Mouse (Mus musculus) limb, embryonic 11.5 days (tissue): ENCODE data around the gene Tmco3. TPM values are rescaled to one million over a fixed set of nuclear protein-coding genes. Genes with fewer than 3 reads are reported as not detected.
A peak's percentile ranks its signal among the peaks of the same experiment; 100 is the strongest.
"Not testable (repeated sequence)": the region's sequence is repeated elsewhere in the genome, so short reads cannot be mapped to it uniquely, and the experiment has no call there.

Experiments used
- ATAC-seq: fragments of 200-750 bp; cut with Nextera tagmentation; 2 replicates; pipeline ENCODE4 v1.8.0; 2017; ENCODE audit warnings: low read depth; ENCODE audit not compliant: insufficient number of reproducible peaks, low FRiP score, low TSS enrichment
- DNase-seq: peaks from one replicate; pipeline ENCODE4 v3.0.0-alpha.2; 2015; ENCODE audit warnings: low spot score
- H3K27ac ChIP-seq: fragments of 300-500 bp; sonication (generic); replicated peaks from 2 replicates; pipeline ENCODE4 v1.5.1; 2014; ENCODE audit warnings: low read depth, mild to moderate bottlenecking, low read length
- H3K27me3 ChIP-seq: fragments of 300-500 bp; sonication (generic); 2 replicates; pipeline ENCODE4 v1.6.1; 2014; ENCODE audit warnings: mild to moderate bottlenecking, low read length, mixed read lengths; ENCODE audit not compliant: control insufficient read depth, insufficient read depth
- H3K36me3 ChIP-seq: fragments of 300-500 bp; sonication (generic); 2 replicates; pipeline ENCODE4 v1.6.1; 2014; ENCODE audit warnings: mild to moderate bottlenecking, low read length, moderate library complexity, mixed read lengths; ENCODE audit not compliant: control insufficient read depth, insufficient read depth
- H3K4me1 ChIP-seq: fragments of 300-500 bp; sonication (generic); 2 replicates; pipeline ENCODE4 v1.6.1; 2014; ENCODE audit warnings: low read length, mixed read lengths; ENCODE audit not compliant: control insufficient read depth, insufficient read depth
- H3K4me2 ChIP-seq: fragments of 300-500 bp; sonication (generic); 2 replicates; pipeline ENCODE4 v1.6.1; 2014; ENCODE audit warnings: low read depth, mild to moderate bottlenecking, moderate library complexity; ENCODE audit not compliant: severe bottlenecking
- H3K4me3 ChIP-seq: fragments of 300-500 bp; sonication (generic); 2 replicates; pipeline ENCODE4 v1.5.1; 2014; ENCODE audit warnings: low read depth, low read length
- H3K9ac ChIP-seq: fragments of 300-500 bp; sonication (generic); 2 replicates; pipeline ENCODE4 v1.6.1; 2014; ENCODE audit warnings: mild to moderate bottlenecking, low read length
- H3K9me3 ChIP-seq: fragments of 300-500 bp; sonication (generic); 2 replicates; pipeline ENCODE4 v1.6.1; 2016; ENCODE audit warnings: low read length; ENCODE audit not compliant: control insufficient read depth
- WGBS: fragments of 180-500 bp; shearing (Covaris S2); extraction: QIAGEN DNeasy Blood & Tissue Kit; methylation state at CpG from one replicate; pipeline ENCODE4 v1.1.7; 2014; 5-methylcytosine and 5-hydroxymethylcytosine counted together
- polyA plus RNA-seq: library from polyadenylated mRNA; unstranded; fragments of >200 nt; fragmentation: Nextera tagmentation; extraction: Ambion mirVana; gene quantifications from 2 replicates; pipeline ENCODE4 v1.2.1, GENCODE M21; 2014

The Tmco3 gene
- polyA plus RNA-seq, 1 experiment from 2014 or later = 35.9 TPM

GRCm38 (mm10) chr8:13316671-13317070 lies 28.7 kb downstream of the Tmco3 start:
- H3K4me3 ChIP-seq = no peak overlapping the region
- H3K36me3 ChIP-seq = no peaks in the 10 kb centered on the region
- H3K9me3 ChIP-seq = no peaks in the 10 kb centered on the region
- no peak for DNase-seq
- no peak overlapping the region for H3K4me2 ChIP-seq
- no peak overlapping the region for H3K9ac ChIP-seq
- no peaks in the 10 kb centered on the region for H3K27me3 ChIP-seq
- H3K27ac ChIP-seq = no peak overlapping the region
- WGBS = 94% methylated on average over 10 of the region's 10 CpGs
- H3K4me1 ChIP-seq = no peaks in the 10 kb centered on the region
- no peak for ATAC-seq

GRCm38 (mm10) chr8:13326598-13326997 lies 38.6 kb downstream of the Tmco3 start:
- Histone ChIP-seq H3K9me3 (no peaks in the 10 kb centered on the region), H3K4me1 (no peaks in the 10 kb centered on the region), H3K27me3 (no peaks in the 10 kb centered on the region), H3K36me3 (no peaks in the 10 kb centered on the region), H3K9ac (no peak overlapping the region), H3K4me3 (no peak overlapping the region), H3K4me2 (no peak overlapping the region), H3K27ac (no peak overlapping the region)
- DNase-seq (peak; percentile 52), ATAC-seq (no peak)
- 37% methylated on average over 5 of the region's 5 CpGs for WGBS

GRCm38 (mm10) chr8:13334671-13335070 lies 46.7 kb downstream of the Tmco3 start:
- H3K4me3 ChIP-seq = no peak overlapping the region
- H3K4me1 ChIP-seq = no peaks in the 10 kb centered on the region
- no peak overlapping the region for H3K27ac ChIP-seq
- H3K27me3 ChIP-seq = no peaks in the 10 kb centered on the region
- H3K36me3 ChIP-seq = no peaks in the 10 kb centered on the region
- no peak overlapping the region for H3K9ac ChIP-seq
- WGBS = 40% methylated on average over 1 of the region's 1 CpGs
- ATAC-seq (no peak), DNase-seq (no peak)
- H3K9me3 ChIP-seq = no peaks in the 10 kb centered on the region
- H3K4me2 ChIP-seq = no peak overlapping the region

- DNase-seq, H3K9ac ChIP-seq, H3K27ac ChIP-seq, ATAC-seq, H3K4me1 ChIP-seq, H3K27me3 ChIP-seq, H3K36me3 ChIP-seq, H3K4me2 ChIP-seq, H3K9me3 ChIP-seq, H3K4me3 ChIP-seq: not testable (repeated sequence)
- 89% methylated on average over 6 of the region's 6 CpGs for WGBS
Observed at GRCm38 (mm10) chr8:13337245-13337644, 49.3 kb downstream of the Tmco3 start.

GRCm38 (mm10) chr8:13337678-13338077 lies 49.7 kb downstream of the Tmco3 start:
- Histone ChIP-seq H3K27ac (no peak overlapping the region), H3K4me3 (peak overlapping the region; percentile 89; the same call in 1 of the 2 replicates), H3K9ac (no peak overlapping the region; the same call in 1 of the 2 replicates), H3K9me3 (no peaks in the 10 kb centered on the region), H3K4me1 (no peaks in the 10 kb centered on the region), H3K27me3 (no peaks in the 10 kb centered on the region), H3K36me3 (peaks cover 4% of the 10 kb centered on the region), H3K4me2 (no peak overlapping the region)
- no peak for ATAC-seq
- no peak for DNase-seq
- WGBS = 86% methylated on average over 3 of the region's 3 CpGs

- 3% methylated on average over 54 of the region's 72 CpGs for WGBS
- ATAC-seq (peak; percentile 91), DNase-seq (peak; percentile 88)
- Histone ChIP-seq H3K36me3 (peaks cover 4% of the 10 kb centered on the region), H3K4me3 (peak within 1 kb of the TSS; percentile 89), H3K9me3 (no peaks in the 10 kb centered on the region), H3K4me1 (no peaks in the 10 kb centered on the region), H3K9ac (peak within 1 kb of the TSS; percentile 93), H3K27ac (peak within 1 kb of the TSS; percentile 62), H3K4me2 (peak within 1 kb of the TSS; percentile 77), H3K27me3 (no peaks in the 10 kb centered on the region)
Observed at GRCm38 (mm10) chr8:13338255-13338860, 50.4 kb downstream of the Tmco3 start, which contains the start of gene Tfdp1. Gene Tfdp1 (plus strand): TSS chr8:13338751.

GRCm38 (mm10) chr8:13338901-13339645 lies 51.1 kb downstream of the Tmco3 start:
- DNase-seq = peak; percentile 56
- 0% methylated on average over 45 of the region's 70 CpGs for WGBS
- Histone ChIP-seq H3K9me3 (no peaks in the 10 kb centered on the region), H3K4me3 (peak overlapping the region; percentile 89), H3K4me2 (peak overlapping the region; percentile 77), H3K27ac (peak overlapping the region; percentile 62), H3K9ac (peak overlapping the region; percentile 93), H3K36me3 (peaks cover 8% of the 10 kb centered on the region), H3K27me3 (no peaks in the 10 kb centered on the region), H3K4me1 (no peaks in the 10 kb centered on the region)
- peak; percentile 68 for ATAC-seq

GRCm38 (mm10) chr8:13339646-13339990 lies 51.6 kb downstream of the Tmco3 start:
- no peak for ATAC-seq
- peak; percentile 28 for DNase-seq

More at GRCm38 (mm10) chr8:13339646-13339990, 51.6 kb downstream of the Tmco3 start:
- Histone ChIP-seq H3K4me3 (peak overlapping the region; percentile 89), H3K27me3 (no peaks in the 10 kb centered on the region), H3K27ac (peak overlapping the region; percentile 62), H3K36me3 (peaks cover 10% of the 10 kb centered on the region), H3K9me3 (no peaks in the 10 kb centered on the region), H3K9ac (peak overlapping the region; percentile 93), H3K4me2 (peak overlapping the region; percentile 77), H3K4me1 (no peaks in the 10 kb centered on the region)
- WGBS = 10% methylated on average over 11 of the region's 11 CpGs
